Mouse (Mus musculus): ENCODE results near the gene Hspa12a.
"Not testable (repeated sequence)": the region's sequence is repeated elsewhere in the genome, so short reads cannot be mapped to it uniquely, and the experiment has no call there.

Hspa12a gene

DNA sequence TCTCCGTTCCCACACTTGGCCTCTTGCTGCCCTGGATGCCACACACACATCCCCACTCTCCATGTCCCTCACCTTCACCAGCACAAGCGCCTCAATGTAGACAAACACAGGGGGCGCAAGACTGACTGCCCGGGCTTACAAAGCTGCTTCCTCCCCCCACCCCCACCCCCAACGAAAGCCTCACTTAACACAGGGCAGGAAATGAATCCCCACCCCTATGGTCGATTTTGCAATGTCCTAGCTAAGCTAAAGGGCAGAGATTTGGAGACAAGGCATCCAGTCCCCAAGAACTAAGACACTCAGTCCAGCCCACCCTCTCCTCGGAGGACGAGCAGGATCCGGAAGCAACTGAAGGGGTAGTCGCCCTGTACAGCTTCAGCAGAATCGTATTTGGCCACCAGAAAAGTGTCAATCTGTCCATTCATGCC lies 32.5 kb downstream of the Hspa12a start:
- DNase-seq (ENCODE audit: low read depth, low spot score): no peak

DNA sequence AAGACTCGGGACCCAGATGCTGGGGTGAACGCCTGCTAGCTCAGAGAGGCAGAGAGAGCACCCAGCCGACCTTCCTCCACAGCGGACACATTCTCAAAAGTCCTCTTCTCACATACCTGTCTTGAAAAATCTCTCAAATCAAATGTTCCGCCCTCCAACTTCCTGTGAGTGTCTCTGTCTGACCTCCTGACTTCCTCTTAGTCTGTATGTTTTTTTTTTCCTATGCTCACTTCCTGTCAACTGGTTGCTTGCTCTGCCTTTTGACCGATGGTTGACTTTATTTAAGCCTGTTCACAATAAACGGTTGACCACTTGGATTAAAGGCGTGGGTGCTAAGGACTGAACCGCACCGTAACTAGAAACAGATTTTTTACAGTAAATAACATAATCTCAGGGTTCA lies 35.4 kb downstream of the Hspa12a start:
- DNase-seq (ENCODE audit: low read depth, low spot score): no peak

DNA sequence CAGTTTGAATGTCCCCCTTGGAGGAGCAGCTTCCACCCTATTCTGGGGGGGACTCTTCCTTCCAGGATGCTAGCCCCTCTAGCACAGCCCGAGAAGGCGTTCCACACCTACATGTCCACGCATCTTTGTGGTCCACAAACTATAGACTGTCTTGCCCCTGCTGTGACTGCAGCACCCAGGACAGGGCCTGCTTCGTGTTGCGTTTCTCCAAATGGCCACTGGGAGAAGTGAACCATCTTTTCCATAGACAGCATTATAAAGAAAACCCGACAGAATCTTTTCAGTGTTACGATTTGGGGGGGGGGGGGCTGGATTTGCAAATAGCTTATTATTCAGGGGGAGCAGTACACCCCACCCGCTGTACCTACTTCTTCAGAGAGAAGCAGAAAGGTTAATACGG lies 36.8 kb downstream of the Hspa12a start:
- no peak for DNase-seq (ENCODE audit: low read depth, low spot score)

DNA sequence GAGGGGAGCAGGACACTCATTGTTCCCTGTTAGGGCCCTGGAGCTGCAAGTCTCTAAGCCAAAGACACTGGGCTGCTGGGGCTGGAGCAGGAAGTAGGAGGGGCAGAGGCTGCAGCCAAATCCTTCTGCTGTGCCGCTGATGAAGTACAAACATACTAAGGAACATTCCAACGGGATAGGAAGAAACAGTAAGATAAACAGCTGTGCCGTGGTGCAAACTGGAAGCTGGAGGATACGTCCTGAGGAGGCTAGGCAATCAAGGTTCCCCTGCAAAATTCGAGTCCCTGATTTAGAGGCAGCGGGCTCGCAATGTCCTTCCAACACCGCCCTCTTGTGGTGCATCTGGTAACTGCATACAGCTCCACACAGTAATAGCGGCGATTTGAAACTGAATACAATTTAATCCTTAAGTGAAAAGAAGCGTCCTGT lies 39.5 kb downstream of the Hspa12a start:
- peak; percentile 88 for DNase-seq (ENCODE audit: low read depth, low spot score)

DNA sequence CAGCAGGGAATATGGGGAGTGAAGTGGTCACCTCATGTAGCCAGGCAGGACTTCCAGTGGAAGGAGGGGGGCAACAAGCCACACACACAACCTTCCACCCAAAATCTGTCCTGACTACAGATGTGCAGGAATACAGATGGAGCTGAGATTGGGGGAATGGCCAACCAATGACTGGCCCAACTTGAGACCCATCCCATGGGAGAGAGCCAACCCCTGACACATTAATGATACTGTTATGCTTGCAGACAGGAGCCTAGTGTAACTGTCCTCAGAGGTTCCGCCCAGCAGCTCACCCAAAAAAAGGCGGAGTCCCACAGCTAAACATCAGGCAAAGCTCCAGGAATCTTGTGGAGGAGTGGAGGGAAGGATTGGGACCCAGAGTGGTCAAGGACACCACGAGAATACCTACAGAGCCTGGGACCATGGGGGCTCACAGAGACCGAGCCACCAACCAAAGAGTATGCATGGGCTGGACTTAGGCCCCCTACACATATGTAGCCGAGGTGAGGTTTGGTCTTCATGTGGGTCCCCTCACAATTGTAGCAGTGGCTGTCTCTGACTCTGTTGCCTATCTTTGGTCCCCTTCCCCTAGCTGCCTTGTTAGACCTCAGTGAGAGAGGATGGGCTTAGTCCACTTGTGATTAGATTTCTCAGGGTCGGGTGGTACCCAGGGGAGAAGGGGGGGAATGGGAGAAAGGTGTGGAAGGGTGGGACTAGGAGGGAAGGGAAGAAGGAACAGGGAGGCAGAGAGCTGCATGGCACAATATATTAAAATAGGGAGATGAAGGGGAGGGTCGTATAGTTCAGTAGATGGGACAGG lies 40.2 kb downstream of the Hspa12a start:
- no peak for DNase-seq (ENCODE audit: low read depth, low spot score)

DNA sequence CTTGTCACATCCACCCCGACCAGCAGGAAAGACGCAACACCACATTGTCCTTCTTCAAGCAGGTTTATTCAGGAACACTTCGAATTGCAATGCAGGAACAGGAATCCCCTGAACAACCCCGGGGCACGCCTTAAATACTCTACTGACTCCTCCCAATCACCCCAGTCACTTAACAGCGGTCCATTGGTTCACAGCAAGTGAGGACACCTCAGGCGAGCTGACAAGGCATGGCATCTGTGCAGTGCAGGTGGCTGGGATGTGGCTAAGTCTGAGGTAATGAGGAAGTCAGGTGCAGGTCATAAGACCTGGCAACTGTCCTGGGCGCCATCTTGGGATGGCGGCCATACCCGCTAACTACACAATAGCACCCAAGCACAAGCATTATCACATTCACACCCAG lies 43.0 kb downstream of the Hspa12a start:
- not testable (repeated sequence) for DNase-seq (ENCODE audit: low read depth, low spot score)

DNA sequence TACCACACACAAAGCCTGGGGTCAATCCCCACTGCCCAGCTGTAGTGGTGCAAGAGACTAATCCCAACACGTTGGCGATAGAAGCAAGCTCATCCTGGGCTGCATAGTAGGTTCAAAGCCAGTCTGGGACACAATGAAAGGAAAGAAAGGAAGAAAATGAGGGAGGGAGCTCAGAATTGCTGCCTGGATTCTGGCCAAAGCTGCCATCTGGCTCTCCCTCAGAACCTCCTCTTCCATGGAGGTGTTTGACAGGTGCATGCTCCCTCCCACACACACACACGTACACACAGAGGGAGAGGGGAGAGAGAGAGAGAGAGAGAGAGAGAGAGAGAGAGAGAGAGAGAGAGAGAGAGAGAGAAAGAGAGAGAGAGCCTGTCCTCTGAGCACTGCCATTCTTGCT lies 47.2 kb downstream of the Hspa12a start:
- DNase-seq (ENCODE audit: low read depth, low spot score): peak; percentile 94

DNA sequence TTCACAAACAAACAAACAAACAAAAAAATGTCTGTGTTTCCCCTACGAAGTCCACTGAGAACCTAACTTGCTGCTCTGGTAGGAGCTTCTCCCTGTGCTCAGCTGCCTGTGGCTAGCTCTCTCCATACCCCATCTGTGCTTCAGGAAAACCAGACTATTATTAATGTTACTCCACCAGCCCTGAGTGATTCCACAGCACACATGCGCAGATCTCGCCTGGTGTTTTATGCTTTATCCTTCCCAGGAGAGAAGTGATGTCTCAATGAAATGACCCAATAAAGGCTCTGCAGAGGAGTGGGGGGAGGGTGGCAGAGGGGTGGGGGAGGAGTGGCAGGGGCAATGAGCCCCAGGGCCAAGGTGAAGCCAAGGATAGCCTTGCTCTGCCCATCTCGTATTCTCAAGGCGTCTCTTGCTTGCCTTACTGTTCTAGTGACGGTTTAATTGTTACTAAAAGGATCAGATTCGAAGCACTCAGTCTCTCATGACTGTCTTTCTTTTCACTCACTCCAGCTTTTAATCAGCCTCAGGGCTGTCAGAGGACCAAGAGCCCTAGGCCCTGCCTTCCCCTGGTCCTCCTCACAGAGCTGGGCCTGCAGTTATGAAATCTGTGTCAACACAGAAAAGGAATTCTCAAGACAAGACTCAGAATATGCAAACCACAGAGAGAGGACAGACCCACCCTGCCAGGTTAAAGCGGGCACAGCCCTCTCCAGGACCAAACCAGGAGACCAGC lies 54.0 kb downstream of the Hspa12a start:
- DNase-seq (ENCODE audit: low read depth, low spot score): no peak

DNA sequence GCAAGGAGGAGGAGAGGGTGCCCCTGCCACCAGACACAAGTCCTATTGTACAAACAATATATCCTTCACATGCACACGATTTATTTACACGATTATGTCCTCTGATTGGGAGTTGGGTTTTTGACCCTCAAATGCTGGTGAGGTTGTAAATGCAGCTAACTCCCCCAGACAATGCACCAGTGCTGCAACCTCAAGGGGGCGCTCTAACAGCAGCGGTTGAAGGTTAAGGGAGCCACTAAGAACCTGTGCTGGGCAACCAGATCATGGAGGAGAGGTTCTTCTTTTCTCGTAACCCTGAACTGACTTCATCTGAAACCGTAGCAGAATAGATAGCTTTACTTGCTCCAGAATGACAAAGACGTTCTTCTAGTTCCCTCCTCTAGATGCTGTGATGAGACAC lies 57.0 kb downstream of the Hspa12a start:
- DNase-seq (ENCODE audit: low read depth, low spot score): no peak

DNA sequence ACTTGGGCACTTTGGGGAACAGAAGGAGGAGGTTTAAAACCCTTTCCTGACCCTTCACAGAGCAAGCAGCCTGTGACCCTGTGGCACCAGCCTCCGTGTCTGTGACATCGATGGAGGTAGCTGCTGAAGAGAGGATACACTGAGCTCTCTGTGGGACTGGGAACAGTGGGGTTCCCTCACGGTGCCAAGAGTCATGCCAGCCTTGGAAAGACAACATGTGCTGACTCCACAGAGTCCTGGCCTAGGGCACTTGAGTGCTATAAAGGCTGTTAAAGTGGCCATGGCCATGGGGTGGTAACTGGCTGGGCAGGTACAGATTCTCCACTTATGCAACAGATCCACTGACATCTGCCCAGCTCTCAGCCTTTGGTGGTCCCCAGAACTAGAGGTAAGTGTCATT lies 60.0 kb downstream of the Hspa12a start:
- DNase-seq (ENCODE audit: low read depth, low spot score): peak; percentile 81

DNA sequence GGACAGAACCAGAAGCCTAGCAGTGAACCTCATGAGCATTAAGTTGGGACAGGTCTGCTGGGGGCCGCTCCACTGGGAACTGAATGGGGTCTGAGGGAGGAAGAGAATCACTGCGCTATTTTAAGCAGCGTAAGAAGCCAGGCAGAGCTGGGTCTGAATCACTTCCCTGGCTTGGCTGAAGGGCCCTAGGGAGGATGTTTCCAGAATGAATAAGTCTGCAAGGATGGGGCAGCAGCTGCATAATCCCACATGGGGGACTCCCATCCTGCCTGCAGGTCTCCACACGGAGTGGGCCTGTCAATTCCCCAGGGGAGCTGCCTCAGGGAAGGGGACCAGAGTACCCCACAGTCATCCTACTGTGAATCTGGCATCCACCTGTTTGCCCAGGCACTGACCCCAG lies 61.1 kb downstream of the Hspa12a start:
- DNase-seq (ENCODE audit: low read depth, low spot score): peak; percentile 60

DNA sequence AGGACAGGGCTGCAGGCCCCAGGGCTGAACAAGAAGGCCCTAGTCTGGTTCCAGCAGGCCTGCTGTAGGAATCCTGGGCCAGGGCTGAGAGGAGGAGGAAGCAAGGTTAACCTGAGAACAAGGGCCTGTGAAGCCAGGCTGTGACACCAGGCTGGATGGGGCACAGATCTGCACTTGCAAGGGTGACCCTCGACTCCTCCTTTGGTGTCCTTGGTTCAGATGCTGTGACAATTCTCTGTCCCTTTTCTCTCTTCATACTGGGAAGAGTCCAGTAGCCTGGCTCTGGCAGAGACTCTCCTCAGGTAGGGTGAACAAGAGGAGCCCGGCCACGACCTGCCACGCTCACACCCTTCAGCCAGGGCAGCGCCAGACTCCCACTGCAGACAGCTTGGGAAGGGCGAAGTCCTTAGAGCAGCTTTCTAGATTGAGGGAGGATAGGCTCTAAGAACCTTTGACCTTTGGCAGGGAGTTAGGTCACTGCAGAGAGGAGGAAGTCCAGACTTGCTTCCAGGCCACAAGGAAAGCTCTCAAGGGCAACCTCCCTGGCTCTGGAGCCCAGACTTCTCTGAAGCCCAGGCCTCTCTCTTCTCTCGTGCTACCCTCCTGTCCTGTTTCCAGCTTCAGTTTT lies 64.0 kb downstream of the Hspa12a start:
- no peak for DNase-seq (ENCODE audit: low read depth, low spot score)

DNA sequence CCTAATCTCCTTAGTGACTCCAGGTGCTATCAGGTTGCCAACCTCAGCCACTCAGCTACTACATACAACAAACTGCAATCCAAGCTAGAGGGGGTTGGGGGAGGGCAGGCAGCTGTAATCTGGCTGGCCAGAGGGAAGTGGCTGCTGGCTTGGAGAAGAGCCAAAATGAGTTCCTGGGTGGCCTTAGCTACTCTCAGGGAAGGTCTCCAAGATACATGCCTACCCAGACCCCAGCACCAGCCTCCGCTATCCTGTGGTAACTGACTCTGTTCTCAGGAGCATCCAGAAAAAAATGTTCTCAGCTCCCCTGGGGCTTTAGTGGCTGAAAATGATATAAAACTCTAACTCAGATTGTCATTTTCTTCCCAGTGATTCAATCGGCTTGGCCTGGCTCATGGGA lies 64.9 kb downstream of the Hspa12a start:
- no peak for DNase-seq (ENCODE audit: low read depth, low spot score)

DNA sequence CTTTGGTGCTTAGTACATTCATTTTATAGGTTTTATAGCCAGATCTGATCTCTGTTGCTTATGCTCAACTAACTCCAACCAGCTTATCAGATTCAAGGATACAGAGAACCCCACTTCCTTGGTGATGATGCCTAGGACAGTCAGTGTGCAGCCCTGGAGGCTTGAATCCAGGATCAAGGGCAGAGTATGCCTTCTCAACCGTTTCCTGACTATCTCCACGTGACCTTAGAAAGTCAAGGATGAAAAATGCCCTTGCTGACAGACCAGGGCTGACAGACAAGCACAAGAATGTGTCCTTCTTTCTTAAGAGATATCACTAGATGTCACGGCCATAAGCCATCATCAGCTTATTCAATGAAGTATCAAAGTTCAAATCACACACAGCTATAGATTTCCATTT lies 69.9 kb downstream of the Hspa12a start:
- no peak for DNase-seq (ENCODE audit: low read depth, low spot score)

DNA sequence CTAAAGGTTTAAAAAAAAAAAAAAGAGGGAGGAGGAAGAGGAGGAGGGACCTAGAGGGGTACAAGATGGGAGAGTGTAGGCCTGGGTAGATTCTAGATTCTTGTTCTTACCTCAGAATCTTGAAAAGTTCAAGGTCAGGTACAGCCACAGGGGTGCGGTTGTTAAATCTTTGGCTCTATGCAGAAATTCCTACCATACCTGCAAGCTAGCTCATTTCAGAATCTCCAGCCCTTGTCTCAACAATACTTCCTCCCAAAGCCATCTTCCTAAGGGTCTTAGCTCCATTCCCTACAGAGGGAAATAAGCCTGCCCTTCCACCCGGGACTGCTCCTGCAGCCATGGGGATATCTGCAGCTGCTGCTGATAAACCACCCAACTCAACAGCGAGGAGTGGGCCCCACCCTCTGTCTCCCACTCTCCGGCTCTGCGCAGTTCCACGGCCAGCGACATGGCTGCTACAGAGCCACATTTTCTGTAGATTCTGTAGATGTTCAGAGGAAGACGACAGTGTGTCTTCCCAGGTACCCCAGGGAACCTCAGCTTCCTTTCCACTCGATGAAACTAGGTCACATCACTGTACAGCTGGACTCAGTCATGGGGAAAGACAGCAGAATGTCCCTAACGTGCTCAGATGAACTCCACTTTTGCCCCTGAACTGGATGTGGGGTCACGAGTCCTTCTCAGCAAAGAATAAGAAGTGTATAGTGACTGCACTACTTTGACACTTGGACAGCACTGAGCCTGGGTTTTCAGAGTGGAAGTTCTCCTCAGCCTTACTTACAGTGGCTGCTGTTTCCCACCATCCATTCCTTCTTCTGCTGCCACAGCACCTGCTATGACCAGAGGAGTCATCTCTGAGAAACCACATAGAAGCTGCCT lies 70.8 kb downstream of the Hspa12a start:
- DNase-seq (ENCODE audit: low read depth, low spot score): no peak

DNA sequence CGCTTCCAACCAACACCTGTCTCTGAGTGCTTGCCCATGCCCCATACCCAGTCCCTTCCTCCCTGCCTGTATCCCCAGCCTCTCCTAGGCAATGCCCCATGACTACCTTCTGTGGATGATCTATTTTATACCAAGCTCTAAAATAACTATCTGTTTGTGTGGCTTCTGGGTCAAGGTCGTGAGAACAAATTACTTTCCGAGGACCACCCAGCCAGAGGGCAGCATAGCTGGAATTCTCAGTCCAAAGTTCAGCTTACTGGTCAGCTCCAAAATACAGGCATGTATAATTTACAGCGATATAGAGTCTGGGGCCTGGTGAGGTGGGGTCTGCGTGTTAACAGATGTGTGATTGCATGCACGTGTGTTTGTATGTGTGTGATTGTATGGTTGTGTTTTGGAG lies 71.6 kb downstream of the Hspa12a start:
- no peak for DNase-seq (ENCODE audit: low read depth, low spot score)

DNA sequence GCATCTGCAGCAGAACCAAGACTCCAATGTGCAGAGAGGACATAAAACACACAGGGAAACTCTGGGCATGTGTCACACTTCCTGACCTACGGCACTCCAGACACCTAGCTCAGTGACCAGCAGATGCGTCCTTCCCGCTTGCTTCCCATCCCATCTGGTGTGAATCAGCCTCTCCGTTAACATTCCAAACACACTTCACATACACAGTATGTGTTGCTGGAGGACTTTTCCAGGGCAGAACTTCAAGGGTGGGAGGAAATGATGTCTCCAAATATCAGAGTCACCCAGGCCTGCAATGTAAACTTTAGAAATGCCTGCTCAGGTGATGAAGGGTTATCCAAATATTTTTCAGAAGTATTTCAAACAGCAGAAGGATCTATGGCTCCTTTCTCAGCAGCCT lies 76.8 kb downstream of the Hspa12a start:
- no peak for DNase-seq (ENCODE audit: low read depth, low spot score)

DNA sequence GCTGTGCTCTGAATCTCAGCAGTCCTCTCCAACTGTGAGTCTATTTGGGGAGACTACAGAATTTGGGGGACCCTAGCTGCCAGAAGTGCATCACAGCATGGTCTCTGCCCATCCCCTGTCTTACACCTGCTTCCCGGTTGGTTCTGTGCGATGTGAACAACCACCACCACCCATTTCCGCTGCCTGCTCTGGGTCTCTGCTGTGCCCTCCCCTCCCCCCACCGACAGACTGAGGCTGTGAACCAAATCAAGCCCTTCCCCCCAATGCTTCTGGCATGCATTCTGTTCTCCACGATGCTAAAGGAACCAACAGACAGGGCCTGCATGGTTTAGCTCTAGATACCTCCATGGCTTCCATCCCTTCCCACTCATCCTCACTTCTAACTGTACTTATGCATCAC lies 78.2 kb downstream of the Hspa12a start:
- DNase-seq (ENCODE audit: low read depth, low spot score): no peak

DNA sequence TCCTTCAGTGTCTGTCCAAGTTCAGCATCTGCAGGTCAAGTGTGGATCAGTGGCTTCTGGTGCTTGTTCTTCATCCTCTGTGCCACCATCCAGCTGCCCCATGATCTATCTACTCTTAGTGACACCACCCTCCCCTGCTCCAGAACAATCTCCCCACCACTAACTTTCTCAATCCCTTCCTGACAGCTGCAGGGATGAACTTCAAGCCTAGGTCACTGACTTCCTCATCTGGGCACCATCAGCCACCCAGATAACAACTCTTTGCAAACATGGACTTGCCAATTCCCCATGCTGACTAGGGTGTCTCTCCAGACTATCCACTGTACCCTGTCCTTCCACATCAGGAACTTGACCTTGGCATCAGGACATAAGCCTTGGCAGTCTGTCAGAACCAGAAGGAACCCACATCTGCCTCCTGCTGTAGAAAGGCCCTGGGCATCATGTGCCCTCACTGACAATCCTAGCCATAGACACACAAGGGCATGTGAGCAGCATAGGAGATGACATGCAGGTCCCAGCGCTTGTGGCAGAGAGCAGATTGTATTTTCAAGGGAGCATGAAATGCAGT lies 79.4 kb downstream of the Hspa12a start:
- no peak for DNase-seq (ENCODE audit: low read depth, low spot score)

DNA sequence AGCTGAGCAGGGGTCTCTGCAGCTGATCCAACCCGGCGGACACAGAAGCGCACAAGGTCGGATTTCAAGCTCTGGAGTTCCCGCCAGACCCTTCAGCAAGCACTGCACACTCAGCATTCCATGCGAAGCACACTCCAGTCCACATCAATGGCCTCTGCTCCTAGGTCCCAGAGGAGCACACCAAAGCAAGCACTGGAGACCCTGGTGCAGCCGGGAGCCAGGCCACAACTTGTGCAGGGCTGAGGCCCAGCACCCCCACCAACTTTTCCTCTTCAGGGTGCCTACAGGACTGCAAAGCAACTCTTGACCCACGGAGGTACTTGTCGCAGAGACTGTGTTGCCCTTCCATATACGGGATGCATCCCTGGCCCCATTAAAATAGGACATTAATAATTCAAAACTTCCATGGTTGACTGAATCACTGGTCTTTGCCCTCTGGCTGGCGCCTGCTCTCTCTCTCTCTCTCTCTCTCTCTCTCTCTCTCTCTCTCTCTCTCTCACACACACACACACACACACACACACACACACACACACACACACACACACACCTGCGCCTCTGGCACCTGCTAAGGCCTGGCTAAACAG lies 82.2 kb downstream of the Hspa12a start:
- no peak for DNase-seq (ENCODE audit: low read depth, low spot score)
